Mouse (Mus musculus) hindbrain, embryonic 12.5 days (tissue): ENCODE measurements around the gene Esr1. TPM values are rescaled to one million over a fixed set of nuclear protein-coding genes. Genes with fewer than 3 reads are reported as not detected.
"Not testable (repeated sequence)": the region's sequence is repeated elsewhere in the genome, so short reads cannot be mapped to it uniquely, and the experiment has no call there.

ENCODE experiments used
- ATAC-seq: fragments of 200-750 bp; cut with Nextera tagmentation; 2 replicates; pipeline ENCODE4 v1.8.0; 2017; ENCODE audit warnings: moderate TSS enrichment; ENCODE audit not compliant: low FRiP score
- H3K27ac ChIP-seq: fragments of 300-500 bp; sonication (generic); 2 replicates; pipeline ENCODE4 v1.5.1; 2016; ENCODE audit warnings: mild to moderate bottlenecking
- H3K27me3 ChIP-seq: fragments of 300-500 bp; sonication (generic); 2 replicates; pipeline ENCODE4 v1.6.1; 2016; ENCODE audit warnings: mild to moderate bottlenecking
- H3K36me3 ChIP-seq: fragments of 300-500 bp; sonication (generic); 2 replicates; pipeline ENCODE4 v1.6.1; 2016; ENCODE audit warnings: mild to moderate bottlenecking
- H3K4me1 ChIP-seq: fragments of 300-500 bp; sonication (generic); 2 replicates; pipeline ENCODE4 v1.6.1; 2016
- H3K4me2 ChIP-seq: fragments of 300-500 bp; sonication (generic); replicated peaks from 2 replicates; pipeline ENCODE4 v1.6.1; 2016; ENCODE audit warnings: mild to moderate bottlenecking
- H3K4me3 ChIP-seq: fragments of 300-500 bp; sonication (generic); 2 replicates; pipeline ENCODE4 v1.5.1; 2016; ENCODE audit warnings: mild to moderate bottlenecking
- H3K9ac ChIP-seq: fragments of 300-500 bp; sonication (generic); 2 replicates; pipeline ENCODE4 v1.6.1; 2016; ENCODE audit warnings: mild to moderate bottlenecking, moderate library complexity
- H3K9me3 ChIP-seq: fragments of 300-500 bp; sonication (generic); replicated peaks from 2 replicates; pipeline ENCODE4 v1.6.1; 2016; ENCODE audit warnings: mild to moderate bottlenecking
- WGBS: fragments of 180-500 bp; shearing (Covaris S2); methylation state at CpG from one replicate; pipeline ENCODE4 v1.1.7; 2016; 5-methylcytosine and 5-hydroxymethylcytosine counted together
- polyA plus RNA-seq: library from polyadenylated mRNA; unstranded; fragments of >200 nt; fragmentation: Nextera tagmentation; extraction: Ambion mirVana; gene quantifications from 2 replicates; pipeline ENCODE4 v1.2.1, GENCODE M21; 2016

Gene Esr1
- polyA plus RNA-seq, 1 experiment from 2014 or later = 0.10 TPM

- Histone ChIP-seq H3K4me3 (no peak overlapping the region), H3K4me2 (no peak overlapping the region), H3K36me3 (no peaks in the 10 kb centered on the region), H3K9ac (no peak overlapping the region), H3K27ac (no peak overlapping the region), H3K27me3 (no peaks in the 10 kb centered on the region), H3K4me1 (no peaks in the 10 kb centered on the region; the same call in 1 of the 2 replicates), H3K9me3 (no peaks in the 10 kb centered on the region)
- 48% methylated on average over 6 of the region's 6 CpGs for WGBS
- ATAC-seq = no peak
These were observed 114.7 kb downstream of the Esr1 start for GRCm38 (mm10) chr10:4726141-4726540.

- Histone ChIP-seq H3K9ac (no peak overlapping the region), H3K4me3 (no peak overlapping the region), H3K4me1 (no peaks in the 10 kb centered on the region), H3K27ac (no peak overlapping the region), H3K27me3 (no peaks in the 10 kb centered on the region), H3K36me3 (no peaks in the 10 kb centered on the region), H3K9me3 (no peaks in the 10 kb centered on the region), H3K4me2 (no peak overlapping the region)
- no peak for ATAC-seq
- 72% methylated on average over 2 of the region's 2 CpGs for WGBS
These were observed 120.9 kb downstream of the Esr1 start for GRCm38 (mm10) chr10:4732328-4732727.

GRCm38 (mm10) chr10:4733987-4734386 lies 122.6 kb downstream of the Esr1 start:
- Histone ChIP-seq H3K4me3 (no peak overlapping the region), H3K4me2 (no peak overlapping the region), H3K27me3 (no peaks in the 10 kb centered on the region), H3K9me3 (no peaks in the 10 kb centered on the region), H3K4me1 (no peaks in the 10 kb centered on the region), H3K27ac (no peak overlapping the region), H3K36me3 (no peaks in the 10 kb centered on the region), H3K9ac (no peak overlapping the region)
- 74% methylated on average over 6 of the region's 6 CpGs for WGBS
- ATAC-seq = no peak

GRCm38 (mm10) chr10:4734942-4735341 lies 123.5 kb downstream of the Esr1 start:
- 90% methylated on average over 2 of the region's 2 CpGs for WGBS
- Histone ChIP-seq H3K4me1 (no peaks in the 10 kb centered on the region), H3K36me3 (no peaks in the 10 kb centered on the region), H3K27me3 (no peaks in the 10 kb centered on the region), H3K4me3 (no peak overlapping the region), H3K9ac (no peak overlapping the region), H3K9me3 (no peaks in the 10 kb centered on the region), H3K4me2 (no peak overlapping the region), H3K27ac (no peak overlapping the region)
- ATAC-seq = no peak

GRCm38 (mm10) chr10:4738311-4738710 lies 126.9 kb downstream of the Esr1 start:
- H3K27me3 ChIP-seq = no peaks in the 10 kb centered on the region
- no peaks in the 10 kb centered on the region for H3K4me1 ChIP-seq
- H3K36me3 ChIP-seq = no peaks in the 10 kb centered on the region
- ATAC-seq = no peak
- no peak overlapping the region for H3K4me2 ChIP-seq
- no peak overlapping the region for H3K9ac ChIP-seq
- H3K4me3 ChIP-seq = no peak overlapping the region
- no peak overlapping the region for H3K27ac ChIP-seq
- H3K9me3 ChIP-seq = no peaks in the 10 kb centered on the region
- 92% methylated on average over 2 of the region's 2 CpGs for WGBS

GRCm38 (mm10) chr10:4751091-4751490 lies 139.7 kb downstream of the Esr1 start:
- not testable (repeated sequence) for H3K27ac ChIP-seq, H3K9ac ChIP-seq, H3K4me3 ChIP-seq, H3K36me3 ChIP-seq, H3K9me3 ChIP-seq, ATAC-seq, H3K27me3 ChIP-seq, H3K4me2 ChIP-seq, H3K4me1 ChIP-seq
- WGBS = 83% methylated on average over 1 of the region's 1 CpGs

- WGBS = 88% methylated on average over 4 of the region's 4 CpGs
- H3K36me3 ChIP-seq = no peaks in the 10 kb centered on the region
- H3K9me3 ChIP-seq = no peaks in the 10 kb centered on the region
- H3K4me2 ChIP-seq = no peak overlapping the region
- no peak overlapping the region for H3K4me3 ChIP-seq
- H3K4me1 ChIP-seq = no peaks in the 10 kb centered on the region
- ATAC-seq = no peak
- no peaks in the 10 kb centered on the region for H3K27me3 ChIP-seq
- H3K27ac ChIP-seq = no peak overlapping the region
- H3K9ac ChIP-seq = no peak overlapping the region
These were observed 141.6 kb downstream of the Esr1 start for GRCm38 (mm10) chr10:4752977-4753376.

- 91% methylated on average over 3 of the region's 3 CpGs for WGBS
- Histone ChIP-seq H3K27me3 (no peaks in the 10 kb centered on the region), H3K36me3 (no peaks in the 10 kb centered on the region), H3K4me1 (no peaks in the 10 kb centered on the region), H3K9me3 (no peaks in the 10 kb centered on the region), H3K27ac (no peak overlapping the region), H3K4me3 (no peak overlapping the region), H3K9ac (no peak overlapping the region), H3K4me2 (no peak overlapping the region)
- no peak for ATAC-seq
These were observed 164.1 kb downstream of the Esr1 start for GRCm38 (mm10) chr10:4775541-4775940.

- H3K27ac ChIP-seq = no peak overlapping the region
- H3K4me3 ChIP-seq = no peak overlapping the region
- no peaks in the 10 kb centered on the region for H3K36me3 ChIP-seq
- WGBS = 81% methylated on average over 6 of the region's 6 CpGs
- no peak overlapping the region for H3K4me2 ChIP-seq
- no peak for ATAC-seq
- no peaks in the 10 kb centered on the region for H3K9me3 ChIP-seq
- no peaks in the 10 kb centered on the region for H3K27me3 ChIP-seq
- no peak overlapping the region for H3K9ac ChIP-seq
- H3K4me1 ChIP-seq = no peaks in the 10 kb centered on the region
These were observed 164.8 kb downstream of the Esr1 start for GRCm38 (mm10) chr10:4776007-4776713.

- no peaks in the 10 kb centered on the region for H3K9me3 ChIP-seq
- 77% methylated on average over 4 of the region's 4 CpGs for WGBS
- H3K9ac ChIP-seq = no peak overlapping the region
- ATAC-seq = no peak
- H3K27ac ChIP-seq = no peak overlapping the region
- no peaks in the 10 kb centered on the region for H3K4me1 ChIP-seq
- no peaks in the 10 kb centered on the region for H3K27me3 ChIP-seq
- H3K4me3 ChIP-seq = no peak overlapping the region
- no peak overlapping the region for H3K4me2 ChIP-seq
- H3K36me3 ChIP-seq = no peaks in the 10 kb centered on the region
These were observed 165.3 kb downstream of the Esr1 start for GRCm38 (mm10) chr10:4776714-4777090.

- no peak overlapping the region for H3K27ac ChIP-seq
- H3K27me3 ChIP-seq = no peaks in the 10 kb centered on the region
- no peak overlapping the region for H3K4me3 ChIP-seq
- no peak overlapping the region for H3K4me2 ChIP-seq
- H3K9me3 ChIP-seq = no peaks in the 10 kb centered on the region
- no peaks in the 10 kb centered on the region for H3K4me1 ChIP-seq
- no peaks in the 10 kb centered on the region for H3K36me3 ChIP-seq
- no peak overlapping the region for H3K9ac ChIP-seq
- no peak for ATAC-seq
- 70% methylated on average over 3 of the region's 3 CpGs for WGBS
These were observed 166.6 kb downstream of the Esr1 start for GRCm38 (mm10) chr10:4777996-4778395.

GRCm38 (mm10) chr10:4780926-4781325 lies 169.5 kb downstream of the Esr1 start:
- no peaks in the 10 kb centered on the region for H3K4me1 ChIP-seq
- no peaks in the 10 kb centered on the region for H3K9me3 ChIP-seq
- ATAC-seq = no peak
- H3K36me3 ChIP-seq = no peaks in the 10 kb centered on the region
- H3K27me3 ChIP-seq = no peaks in the 10 kb centered on the region
- H3K9ac ChIP-seq = no peak overlapping the region
- WGBS = 63% methylated on average over 6 of the region's 6 CpGs
- no peak overlapping the region for H3K4me3 ChIP-seq
- H3K27ac ChIP-seq = no peak overlapping the region
- no peak overlapping the region for H3K4me2 ChIP-seq

- Histone ChIP-seq H3K4me2 (no peak overlapping the region), H3K27me3 (no peaks in the 10 kb centered on the region), H3K9me3 (no peaks in the 10 kb centered on the region), H3K27ac (no peak overlapping the region), H3K36me3 (no peaks in the 10 kb centered on the region), H3K9ac (no peak overlapping the region), H3K4me1 (no peaks in the 10 kb centered on the region), H3K4me3 (no peak overlapping the region)
- WGBS = 85% methylated on average over 5 of the region's 5 CpGs
- no peak for ATAC-seq
These were observed 175.7 kb downstream of the Esr1 start for GRCm38 (mm10) chr10:4787003-4787628.
